Mouse (Mus musculus) central nervous system, embryonic 18 days (tissue): ENCODE data around the gene Ncmap. TPM values are rescaled to one million over a fixed set of nuclear protein-coding genes. Genes with fewer than 3 reads are reported as not detected.

ENCODE experiments used
- polyA plus RNA-seq: library from polyadenylated mRNA; depleted of rRNA; stranded (reverse); fragments of >200 nt; gene quantifications from 2 replicates; pipeline ENCODE4 v1.2.3, GENCODE M21; 2012; rRNA removed

Gene Ncmap
- polyA plus RNA-seq, result 1.2 and 1.6 TPM in 2 replicates

GRCm38 (mm10) chr4:135397991-135398390 is at the start of gene Ncmap:
TSS of gene Ncmap (minus strand) at chr4:135398227.

GRCm38 (mm10) chr4:135433443-135434394 is 35.7 kb upstream of the Ncmap start, which contains the start of gene Rcan3:
TSS of gene Rcan3 (minus strand) at chr4:135433853.

GRCm38 (mm10) chr4:135353066-135353793 is 44.8 kb downstream of the Ncmap start, which contains the start of gene Srrm1:
TSS of gene Srrm1 (minus strand) at chr4:135353321.

Other genes starting within 250 kb of the Ncmap start
- 37.5 and 42.2 TPM in 2 replicates for gene Clic4, start 125.4 kb downstream of the Ncmap start, polyA plus RNA-seq
- 108 and 113 TPM in 2 replicates for gene Srrm1, start 44.9 kb downstream of the Ncmap start, polyA plus RNA-seq
- 57.6 and 58.3 TPM in 2 replicates for gene Rcan3, start 35.6 kb upstream of the Ncmap start, polyA plus RNA-seq
- 0.34 and 0.37 TPM in 2 replicates for gene Stpg1, start 96.6 kb upstream of the Ncmap start, polyA plus RNA-seq
- 28.2 and 29.3 TPM in 2 replicates for gene Nipal3, start 96.8 kb upstream of the Ncmap start, polyA plus RNA-seq
- gene Grhl3, start 175.4 kb upstream of the Ncmap start, polyA plus RNA-seq, result 0.57 and 0.61 TPM in 2 replicates